Mouse (Mus musculus) thymus, postnatal 0 days (tissue): ENCODE data around the gene Ddx54. TPM values are rescaled to one million over a fixed set of nuclear protein-coding genes. Genes with fewer than 3 reads are reported as not detected.

Experiments used
- DNase-seq: peaks from one replicate; pipeline ENCODE4 v3.0.0-alpha.2; 2015; ENCODE audit warnings: low spot score
- polyA plus RNA-seq: library from polyadenylated mRNA; unstranded; fragments of >200 nt; fragmentation: Nextera tagmentation; extraction: Ambion mirVana; gene quantifications from 2 replicates; pipeline ENCODE4 v1.2.1, GENCODE M21; 2015

Gene Ddx54
- polyA plus RNA-seq, 1 experiment from 2014 or later, result 106 TPM

GRCm38 (mm10) chr5:120609246-120609775 is 3.2 kb upstream of the Ddx54 start:
- no peak for DNase-seq

- no peak for DNase-seq
Measured at GRCm38 (mm10) chr5:120610906-120611305, 1.6 kb upstream of the Ddx54 start.

GRCm38 (mm10) chr5:120611416-120611815 is 1.1 kb upstream of the Ddx54 start:
- DNase-seq, result no peak

GRCm38 (mm10) chr5:120612822-120613604 is 474 bp downstream of the Ddx54 start:
- peak; percentile 100 for DNase-seq

GRCm38 (mm10) chr5:120615903-120616302 is 3.4 kb downstream of the Ddx54 start:
- DNase-seq, result peak; percentile 53

GRCm38 (mm10) chr5:120618778-120619177 is 6.2 kb downstream of the Ddx54 start:
- no peak for DNase-seq

GRCm38 (mm10) chr5:120619201-120619600 is 6.7 kb downstream of the Ddx54 start:
- peak; percentile 83 for DNase-seq

- DNase-seq, result peak; percentile 94
Measured at GRCm38 (mm10) chr5:120620375-120621077, 8.0 kb downstream of the Ddx54 start.

- peak; percentile 93 for DNase-seq
Measured at GRCm38 (mm10) chr5:120621078-120621765, 8.7 kb downstream of the Ddx54 start.

- DNase-seq, result no peak
Measured at GRCm38 (mm10) chr5:120621846-120622197, 9.3 kb downstream of the Ddx54 start.

- no peak for DNase-seq
Measured at GRCm38 (mm10) chr5:120622198-120622851, 9.8 kb downstream of the Ddx54 start.

GRCm38 (mm10) chr5:120624427-120624826 is 11.9 kb downstream of the Ddx54 start:
- no peak for DNase-seq

- DNase-seq, result peak; percentile 47
Measured at GRCm38 (mm10) chr5:120626399-120626798, 13.9 kb downstream of the Ddx54 start.

- no peak for DNase-seq
Measured at GRCm38 (mm10) chr5:120627515-120628300, 15.2 kb downstream of the Ddx54 start.

GRCm38 (mm10) chr5:120628624-120629023 is 16.1 kb downstream of the Ddx54 start:
- DNase-seq, result no peak

GRCm38 (mm10) chr5:120631128-120631527 is 18.6 kb downstream of the Ddx54 start:
- peak; percentile 52 for DNase-seq

GRCm38 (mm10) chr5:120631892-120632291 is 19.4 kb downstream of the Ddx54 start:
- no peak for DNase-seq

- no peak for DNase-seq
Measured at GRCm38 (mm10) chr5:120634131-120634530, 21.6 kb downstream of the Ddx54 start, which contains the start of gene Cfap73. Gene Cfap73, minus strand, starts transcription at chr5:120634235.

GRCm38 (mm10) chr5:120634860-120635259 is 22.3 kb downstream of the Ddx54 start:
- no peak for DNase-seq

- DNase-seq, result no peak
Measured at GRCm38 (mm10) chr5:120635633-120636032, 23.1 kb downstream of the Ddx54 start.
